Mouse (Mus musculus): ENCODE data around the gene Mbd5. TPM values are rescaled to one million over a fixed set of nuclear protein-coding genes. Genes with fewer than 3 reads are reported as not detected.

Gene Mbd5
- polyA plus RNA-seq, 1 experiment from 2014 or later, result 39.6 TPM

- 71% methylated on average over 4 of the region's 4 CpGs for WGBS
- no peaks in the 10 kb centered on the region for H3K36me3 ChIP-seq (ENCODE audit: control insufficient read depth, insufficient read depth, low read length)
- H3K4me2 ChIP-seq (replicated peaks; ENCODE audit: low read depth, low read length), result no peak overlapping the region
- no peak overlapping the region for H3K4me3 ChIP-seq (ENCODE audit: low read depth, low read length)
- no peaks in the 10 kb centered on the region for H3K9me3 ChIP-seq (ENCODE audit: control insufficient read depth, low read depth, low read length)
- ATAC-seq (ENCODE audit: insufficient number of reproducible peaks, insufficient read depth, low FRiP score, low read depth), result no peak
- H3K27ac ChIP-seq (ENCODE audit: low read length), result no peak overlapping the region
- no peaks in the 10 kb centered on the region for H3K4me1 ChIP-seq (ENCODE audit: control insufficient read depth, insufficient read depth, low read length)
- no peak overlapping the region for H3K9ac ChIP-seq (replicated peaks; ENCODE audit: low read depth, low read length)
- H3K27me3 ChIP-seq (ENCODE audit: control insufficient read depth, insufficient read depth, low read length), result no peaks in the 10 kb centered on the region
Measured at GRCm38 (mm10) chr2:49358839-49359520, 409.7 kb downstream of the Mbd5 start.

DNA sequence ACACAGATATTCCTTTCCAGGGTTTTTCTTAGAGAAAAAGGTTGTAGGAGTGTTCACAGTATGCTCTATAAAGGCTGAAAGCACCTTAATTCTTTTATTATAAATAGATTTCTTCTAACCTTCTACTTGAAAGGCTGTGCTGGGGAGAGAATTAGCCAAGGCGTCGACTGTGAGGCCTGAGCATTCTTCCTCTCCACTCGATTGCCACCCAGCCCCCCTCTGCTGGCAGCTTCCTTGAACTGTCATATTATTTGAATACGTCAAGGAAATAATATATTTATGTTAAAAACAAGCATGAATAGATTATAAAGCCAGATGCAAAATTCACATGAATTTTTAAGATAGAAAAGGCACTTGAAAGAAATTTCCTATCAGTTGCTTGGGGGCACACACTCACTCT, 410.4 kb downstream of the Mbd5 start:
- H3K9me3 ChIP-seq (ENCODE audit: control insufficient read depth, low read depth, low read length), result no peaks in the 10 kb centered on the region
- no peak overlapping the region for H3K27ac ChIP-seq (ENCODE audit: low read length)
- H3K9ac ChIP-seq (replicated peaks; ENCODE audit: low read depth, low read length), result no peak overlapping the region
- no peak for ATAC-seq (ENCODE audit: insufficient number of reproducible peaks, insufficient read depth, low FRiP score, low read depth)
- no peaks in the 10 kb centered on the region for H3K36me3 ChIP-seq (ENCODE audit: control insufficient read depth, insufficient read depth, low read length)
- H3K4me2 ChIP-seq (replicated peaks; ENCODE audit: low read depth, low read length), result no peak overlapping the region
- no peaks in the 10 kb centered on the region for H3K4me1 ChIP-seq (ENCODE audit: control insufficient read depth, insufficient read depth, low read length)
- WGBS, result 52% methylated on average over 4 of the region's 4 CpGs
- H3K4me3 ChIP-seq (ENCODE audit: low read depth, low read length), result no peak overlapping the region
- no peaks in the 10 kb centered on the region for H3K27me3 ChIP-seq (ENCODE audit: control insufficient read depth, insufficient read depth, low read length)

- no peaks in the 10 kb centered on the region for H3K36me3 ChIP-seq (ENCODE audit: control insufficient read depth, insufficient read depth, low read length)
- no peaks in the 10 kb centered on the region for H3K9me3 ChIP-seq (ENCODE audit: control insufficient read depth, low read depth, low read length)
- no peak overlapping the region for H3K4me3 ChIP-seq (ENCODE audit: low read depth, low read length)
- no peak overlapping the region for H3K27ac ChIP-seq (ENCODE audit: low read length)
- H3K4me2 ChIP-seq (replicated peaks; ENCODE audit: low read depth, low read length), result no peak overlapping the region
- no peak; the same call in 1 of the 2 replicates for ATAC-seq (ENCODE audit: insufficient number of reproducible peaks, insufficient read depth, low FRiP score, low read depth)
- H3K9ac ChIP-seq (replicated peaks; ENCODE audit: low read depth, low read length), result no peak overlapping the region
- H3K4me1 ChIP-seq (ENCODE audit: control insufficient read depth, insufficient read depth, low read length), result no peaks in the 10 kb centered on the region
- H3K27me3 ChIP-seq (ENCODE audit: control insufficient read depth, insufficient read depth, low read length), result no peaks in the 10 kb centered on the region
- whole genome bisulfite sequencing, result 44% methylated on average over 5 of the region's 5 CpGs
Measured at GRCm38 (mm10) chr2:49364546-49364945, 415.2 kb downstream of the Mbd5 start.

- Histone ChIP-seq H3K27me3 (ENCODE audit: control insufficient read depth, insufficient read depth, low read length) (no peaks in the 10 kb centered on the region), H3K9ac (replicated peaks; ENCODE audit: low read depth, low read length) (no peak overlapping the region), H3K4me3 (ENCODE audit: low read depth, low read length) (no peak overlapping the region), H3K27ac (ENCODE audit: low read length) (no peak overlapping the region), H3K4me1 (ENCODE audit: control insufficient read depth, insufficient read depth, low read length) (no peaks in the 10 kb centered on the region), H3K36me3 (ENCODE audit: control insufficient read depth, insufficient read depth, low read length) (no peaks in the 10 kb centered on the region), H3K4me2 (replicated peaks; ENCODE audit: low read depth, low read length) (no peak overlapping the region), H3K9me3 (ENCODE audit: control insufficient read depth, low read depth, low read length) (no peaks in the 10 kb centered on the region)
- ATAC-seq (ENCODE audit: insufficient number of reproducible peaks, insufficient read depth, low FRiP score, low read depth), result no peak
- WGBS, result 81% methylated on average over 14 of the region's 14 CpGs
Measured at GRCm38 (mm10) chr2:49366878-49367545, 417.7 kb downstream of the Mbd5 start.

GRCm38 (mm10) chr2:49367546-49367917, 418.2 kb downstream of the Mbd5 start:
- Histone ChIP-seq H3K4me3 (ENCODE audit: low read depth, low read length) (no peak overlapping the region), H3K4me1 (ENCODE audit: control insufficient read depth, insufficient read depth, low read length) (no peaks in the 10 kb centered on the region), H3K9me3 (ENCODE audit: control insufficient read depth, low read depth, low read length) (no peaks in the 10 kb centered on the region), H3K27ac (ENCODE audit: low read length) (no peak overlapping the region), H3K36me3 (ENCODE audit: control insufficient read depth, insufficient read depth, low read length) (no peaks in the 10 kb centered on the region), H3K4me2 (replicated peaks; ENCODE audit: low read depth, low read length) (no peak overlapping the region), H3K27me3 (ENCODE audit: control insufficient read depth, insufficient read depth, low read length) (no peaks in the 10 kb centered on the region), H3K9ac (replicated peaks; ENCODE audit: low read depth, low read length) (no peak overlapping the region)
- no peak for ATAC-seq (ENCODE audit: insufficient number of reproducible peaks, insufficient read depth, low FRiP score, low read depth)
- 72% methylated on average over 17 of the region's 17 CpGs for WGBS

- Histone ChIP-seq H3K4me1 (ENCODE audit: control insufficient read depth, insufficient read depth, low read length) (no peaks in the 10 kb centered on the region), H3K27ac (ENCODE audit: low read length) (no peak overlapping the region), H3K4me3 (ENCODE audit: low read depth, low read length) (no peak overlapping the region), H3K9me3 (ENCODE audit: control insufficient read depth, low read depth, low read length) (no peaks in the 10 kb centered on the region), H3K9ac (replicated peaks; ENCODE audit: low read depth, low read length) (no peak overlapping the region), H3K27me3 (ENCODE audit: control insufficient read depth, insufficient read depth, low read length) (no peaks in the 10 kb centered on the region), H3K36me3 (ENCODE audit: control insufficient read depth, insufficient read depth, low read length) (no peaks in the 10 kb centered on the region), H3K4me2 (replicated peaks; ENCODE audit: low read depth, low read length) (no peak overlapping the region)
- 79% methylated on average over 5 of the region's 5 CpGs for WGBS
- no peak for ATAC-seq (ENCODE audit: insufficient number of reproducible peaks, insufficient read depth, low FRiP score, low read depth)
Measured at GRCm38 (mm10) chr2:49371632-49372031, 422.3 kb downstream of the Mbd5 start.

DNA sequence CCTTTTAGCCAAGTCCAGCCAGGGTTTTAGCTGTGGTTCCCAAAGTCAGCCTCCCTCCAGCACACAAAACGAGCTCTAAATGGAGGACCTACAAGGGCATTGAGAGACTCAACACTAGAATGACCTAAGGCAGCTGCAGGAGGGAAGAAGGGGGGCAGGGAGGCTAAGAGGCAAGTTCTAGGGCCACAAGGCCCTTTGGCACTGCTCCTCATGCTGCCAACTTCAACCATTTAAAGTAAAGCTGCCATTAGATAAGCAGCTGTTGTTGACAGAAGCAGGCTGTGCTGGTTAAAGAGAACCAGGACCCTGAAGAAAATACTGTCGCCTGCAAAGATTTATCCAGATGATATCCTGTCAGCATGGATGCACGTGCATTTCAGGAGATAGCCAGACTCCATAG, 423.3 kb downstream of the Mbd5 start:
- Histone ChIP-seq H3K4me2 (replicated peaks; ENCODE audit: low read depth, low read length) (no peak overlapping the region), H3K9me3 (ENCODE audit: control insufficient read depth, low read depth, low read length) (no peaks in the 10 kb centered on the region), H3K36me3 (ENCODE audit: control insufficient read depth, insufficient read depth, low read length) (no peaks in the 10 kb centered on the region), H3K9ac (replicated peaks; ENCODE audit: low read depth, low read length) (no peak overlapping the region), H3K4me1 (ENCODE audit: control insufficient read depth, insufficient read depth, low read length) (no peaks in the 10 kb centered on the region), H3K27ac (ENCODE audit: low read length) (no peak overlapping the region), H3K4me3 (ENCODE audit: low read depth, low read length) (no peak overlapping the region), H3K27me3 (ENCODE audit: control insufficient read depth, insufficient read depth, low read length) (no peaks in the 10 kb centered on the region)
- no peak for ATAC-seq (ENCODE audit: insufficient number of reproducible peaks, insufficient read depth, low FRiP score, low read depth)
- WGBS, result 45% methylated on average over 3 of the region's 3 CpGs
